Mouse (Mus musculus) E14TG2a.4 (cell line): ENCODE data around the gene Duxf3.
"Not testable (repeated sequence)": the region's sequence is repeated elsewhere in the genome, so short reads cannot be mapped to it uniquely, and the experiment has no call there.

Experiments used
- H3K27me3 ChIP-seq: 2 replicates; pipeline ENCODE4 v1.6.1; 2014; ENCODE audit warnings: low read length, control low read depth; ENCODE audit not compliant: insufficient read depth
- H3K36me3 ChIP-seq: 2 replicates; pipeline ENCODE4 v1.6.1; 2014; ENCODE audit warnings: low read length, control low read depth; ENCODE audit not compliant: insufficient read depth
- H3K4me1 ChIP-seq: replicated peaks from 2 replicates; pipeline ENCODE4 v1.6.1; 2014; ENCODE audit warnings: low read depth, low read length, control low read depth
- H3K4me3 ChIP-seq: replicated peaks from 2 replicates; pipeline ENCODE4 v1.5.1; 2014; ENCODE audit warnings: mild to moderate bottlenecking, low read length
- H3K9me3 ChIP-seq: 2 replicates; pipeline ENCODE4 v1.6.1; 2014; ENCODE audit warnings: low read length, control low read depth
- NANOG ChIP-seq: IDR thresholded peaks from 2 replicates; pipeline ENCODE4 v1.6.1; 2014; ENCODE audit warnings: borderline replicate concordance, low read length, mixed read lengths

Duxf3 gene

DNA sequence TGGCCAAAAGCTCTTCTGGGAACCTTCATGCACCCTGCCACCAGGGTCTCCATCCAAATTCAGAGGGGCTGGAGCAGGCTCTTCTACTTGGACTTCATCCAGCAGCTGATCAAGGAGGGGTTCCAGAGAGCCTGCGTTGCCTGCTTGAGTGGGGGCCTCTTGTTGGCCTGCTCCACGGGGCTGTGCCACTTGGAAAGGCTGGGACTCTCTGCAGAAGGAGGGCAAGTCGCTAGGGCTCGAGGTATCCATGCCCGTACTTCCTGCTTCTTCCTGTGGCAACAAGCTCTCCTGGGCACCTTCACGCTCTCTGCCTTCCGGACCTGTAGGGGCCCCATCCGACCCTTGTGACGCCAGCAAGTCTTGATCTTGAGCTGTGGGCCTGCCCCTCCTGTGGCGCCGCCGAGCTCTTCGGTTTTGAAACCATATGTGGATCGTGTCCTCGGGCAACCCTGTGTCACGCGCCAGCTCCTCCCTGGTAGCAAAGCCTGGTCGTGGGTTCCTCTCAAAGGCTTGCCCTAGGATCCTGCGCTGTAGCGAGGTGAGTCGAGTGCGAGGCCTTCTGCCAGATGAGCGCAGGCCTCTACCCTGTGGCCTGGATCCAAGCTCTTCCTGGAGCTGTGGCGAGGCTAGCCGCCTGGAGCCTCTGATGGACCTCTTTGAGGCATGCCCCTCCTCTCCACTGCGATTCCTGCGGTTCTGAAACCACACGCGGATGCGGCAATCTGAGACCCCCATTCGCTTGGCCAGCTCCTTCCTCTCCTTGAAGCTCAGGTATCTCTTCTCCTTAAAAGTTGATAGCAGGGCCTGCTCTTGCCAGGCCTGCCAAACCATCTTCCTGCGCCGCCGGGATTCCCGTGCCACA is 465 bp downstream of the Duxf3 start:
- H3K27me3 ChIP-seq, result peaks cover 33% of the 10 kb centered on the region
- not testable (repeated sequence) for H3K9me3 ChIP-seq, H3K36me3 ChIP-seq
- peak overlapping the region; percentile 30 for H3K4me3 ChIP-seq
- TF ChIP-seq NANOG, result peak; percentile 24; the same call in 1 of the 2 replicates
- H3K4me1 ChIP-seq, result peaks cover 15% of the 10 kb centered on the region

DNA sequence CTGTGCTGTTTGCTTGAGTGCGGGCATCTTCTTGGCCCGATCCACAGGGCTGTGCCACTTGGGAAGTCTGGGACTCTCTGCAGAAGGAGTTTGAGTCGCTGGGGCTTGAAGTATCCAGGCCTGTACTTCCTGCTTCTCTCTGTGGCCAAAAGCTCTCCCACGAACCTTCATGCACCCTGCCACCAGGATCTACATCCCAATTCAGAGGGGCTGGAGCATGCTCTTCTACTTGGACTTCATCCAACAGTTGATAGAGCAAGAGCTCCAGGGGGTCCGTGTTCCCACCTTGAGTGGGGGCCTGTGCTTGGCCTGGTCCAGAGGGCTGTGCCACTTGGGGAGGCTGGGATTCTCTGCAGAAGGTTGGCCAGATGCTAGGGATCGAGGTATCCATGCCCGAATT is 1.4 kb downstream of the Duxf3 start:
- H3K36me3 ChIP-seq, H3K4me3 ChIP-seq: not testable (repeated sequence)
- H3K4me1 ChIP-seq, result peaks cover 11% of the 10 kb centered on the region
- H3K27me3 ChIP-seq, result peaks cover 31% of the 10 kb centered on the region
- H3K9me3 ChIP-seq, result peaks cover 14% of the 10 kb centered on the region

DNA sequence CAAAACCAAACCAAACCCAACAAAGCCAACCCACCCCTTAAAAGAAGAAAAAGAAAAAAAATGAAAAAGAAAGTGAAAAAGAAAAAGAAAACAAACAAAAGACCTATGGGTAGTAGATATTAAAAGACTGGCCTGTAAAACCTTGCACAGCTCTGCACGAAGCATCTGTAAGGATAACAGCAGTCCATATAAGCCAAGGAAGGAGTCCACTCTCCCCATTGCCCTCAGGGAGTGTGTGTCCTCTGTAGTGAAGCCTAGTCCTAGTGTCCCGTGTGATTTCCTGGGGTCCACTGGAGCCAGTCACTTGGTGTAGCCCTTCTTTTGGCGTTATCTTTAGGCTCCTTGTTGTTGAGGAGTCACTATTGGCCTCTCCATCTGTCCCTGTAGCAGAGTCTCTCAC is 2.5 kb downstream of the Duxf3 start:
- H3K4me1 ChIP-seq, result peaks cover 11% of the 10 kb centered on the region
- H3K4me3 ChIP-seq, H3K36me3 ChIP-seq: not testable (repeated sequence)
- H3K9me3 ChIP-seq, result peaks cover 14% of the 10 kb centered on the region
- H3K27me3 ChIP-seq, result peaks cover 23% of the 10 kb centered on the region

DNA sequence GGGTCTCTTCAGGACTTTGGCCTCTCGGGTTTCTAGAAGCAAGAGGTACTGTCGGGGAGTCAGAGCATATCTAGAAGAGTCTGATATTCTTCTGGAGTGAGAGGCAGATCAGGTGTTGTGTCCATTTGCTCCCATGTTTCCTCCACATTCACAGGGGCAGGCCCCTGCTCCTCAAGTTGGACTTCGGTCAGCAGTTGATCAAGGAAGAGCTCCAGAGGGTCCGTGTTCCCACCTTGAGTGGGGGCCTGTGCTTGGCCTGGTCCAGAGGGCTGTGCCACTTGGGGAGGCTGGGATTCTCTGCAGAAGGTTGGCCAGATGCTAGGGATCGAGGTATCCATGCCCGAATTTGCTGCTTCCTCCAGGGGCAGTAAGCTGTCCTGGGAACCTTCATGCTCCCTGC is 4.7 kb downstream of the Duxf3 start:
- H3K4me3 ChIP-seq, H3K36me3 ChIP-seq: not testable (repeated sequence)
- peaks cover 11% of the 10 kb centered on the region for H3K4me1 ChIP-seq
- H3K9me3 ChIP-seq, result peaks cover 14% of the 10 kb centered on the region
- peaks cover 22% of the 10 kb centered on the region for H3K27me3 ChIP-seq

DNA sequence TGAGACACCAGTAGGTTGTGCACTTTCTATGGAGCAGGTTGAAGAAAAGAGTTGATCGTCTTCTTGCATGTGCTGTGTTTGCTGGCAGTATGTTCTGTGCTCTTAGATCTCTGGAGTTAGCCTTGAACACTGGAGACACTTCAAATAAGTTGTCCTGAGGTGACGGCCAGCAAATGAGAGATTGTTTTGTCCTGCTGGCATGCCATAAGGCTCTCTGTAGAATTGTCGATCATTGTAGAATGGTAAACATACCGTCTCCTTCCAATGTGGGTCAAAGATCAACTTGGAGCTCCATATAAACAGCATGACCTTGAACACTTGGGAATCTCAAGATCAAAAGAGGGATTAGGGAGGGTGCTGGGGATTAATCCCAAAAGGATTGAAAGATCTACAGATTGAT is 6.1 kb downstream of the Duxf3 start:
- H3K4me3 ChIP-seq, H3K4me1 ChIP-seq, H3K9me3 ChIP-seq, H3K36me3 ChIP-seq: not testable (repeated sequence)
- H3K27me3 ChIP-seq, result peaks cover 13% of the 10 kb centered on the region

DNA sequence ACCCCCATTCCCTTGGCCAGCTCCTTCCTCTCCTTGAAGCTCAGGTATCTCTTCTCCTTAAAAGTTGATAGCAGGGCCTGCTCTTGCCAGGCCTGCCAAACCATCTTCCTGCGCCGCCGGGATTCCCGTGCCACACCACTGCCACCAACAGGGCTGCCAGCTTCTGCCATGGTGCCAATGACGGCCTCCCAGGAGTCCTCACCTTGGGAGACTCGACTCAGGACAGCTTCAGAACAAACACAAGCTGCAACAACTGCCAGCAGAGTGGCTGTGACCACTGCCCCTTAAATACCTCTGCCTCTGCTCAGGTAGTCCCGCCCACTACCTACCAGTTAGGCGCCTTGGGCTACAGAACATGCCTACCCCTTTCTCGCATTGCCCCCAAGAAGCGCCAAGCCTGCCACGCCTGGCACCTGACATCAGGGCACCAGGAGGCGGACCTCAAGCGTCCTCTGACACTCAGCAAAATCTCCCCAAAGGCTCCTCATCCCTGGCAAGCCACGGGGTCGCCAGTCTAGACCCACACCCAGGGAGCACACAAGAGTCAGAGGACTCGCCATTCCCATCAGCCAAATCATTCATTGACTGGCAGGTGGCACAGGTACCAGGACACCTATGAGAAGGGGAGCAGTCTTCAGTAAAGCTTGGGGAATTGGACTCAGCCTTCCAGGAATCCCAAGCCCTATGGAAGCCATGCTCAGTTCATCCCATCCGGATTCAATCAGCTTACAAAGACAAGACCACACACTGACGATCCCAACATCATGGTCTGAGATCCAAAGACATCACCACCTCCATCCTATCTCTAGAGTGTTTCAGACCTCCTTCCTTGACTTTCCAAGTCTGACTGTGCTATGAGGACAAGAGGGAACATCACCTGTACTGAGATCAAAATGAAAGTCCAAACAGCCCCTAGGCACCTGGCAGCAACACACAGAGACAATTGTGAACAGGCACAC is 7.4 kb downstream of the Duxf3 start, which contains the start of gene AW822073:
AW822073 (minus strand) TSS at position 104 of the 959 bp plus-strand sequence.
- H3K4me3 ChIP-seq, H3K36me3 ChIP-seq, H3K9me3 ChIP-seq, H3K4me1 ChIP-seq: not testable (repeated sequence)
- peaks cover 13% of the 10 kb centered on the region for H3K27me3 ChIP-seq

DNA sequence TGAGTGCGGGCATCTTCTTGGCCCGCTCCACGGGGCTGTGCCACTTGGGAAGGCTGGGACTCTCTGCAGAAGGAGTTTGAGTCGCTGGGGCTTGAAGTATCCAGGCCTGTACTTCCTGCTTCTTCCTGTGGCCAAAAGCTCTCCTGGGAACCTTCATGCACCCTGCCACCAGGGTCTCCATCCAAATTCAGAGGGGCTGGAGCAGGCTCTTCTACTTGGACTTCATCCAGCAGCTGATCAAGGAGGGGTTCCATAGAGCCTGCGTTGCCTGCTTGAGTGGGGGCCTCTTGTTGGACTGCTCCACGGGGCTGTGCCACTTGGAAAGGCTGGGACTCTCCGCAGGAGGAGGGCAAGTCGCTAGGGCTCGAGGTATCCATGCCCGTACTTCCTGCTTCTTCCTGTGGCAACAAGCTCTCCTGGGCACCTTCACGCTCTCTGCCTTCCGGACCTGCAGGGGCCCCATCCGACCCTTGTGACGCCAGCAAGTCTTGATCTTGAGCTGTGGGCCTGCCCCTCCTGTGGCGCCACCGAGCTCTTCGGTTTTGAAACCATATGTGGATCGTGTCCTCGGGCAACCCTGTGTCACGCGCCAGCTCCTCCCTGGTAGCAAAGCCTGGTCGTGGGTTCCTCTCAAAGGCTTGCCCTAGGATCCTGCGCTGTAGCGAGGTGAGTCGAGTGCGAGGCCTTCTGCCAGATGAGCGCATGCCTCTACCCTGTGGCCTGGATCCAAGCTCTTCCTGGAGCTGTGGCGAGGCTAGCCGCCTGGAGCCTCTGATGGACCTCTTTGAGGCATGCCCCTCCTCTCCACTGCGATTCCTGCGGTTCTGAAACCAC is 8.3 kb downstream of the Duxf3 start:
- not testable (repeated sequence) for H3K4me3 ChIP-seq

DNA sequence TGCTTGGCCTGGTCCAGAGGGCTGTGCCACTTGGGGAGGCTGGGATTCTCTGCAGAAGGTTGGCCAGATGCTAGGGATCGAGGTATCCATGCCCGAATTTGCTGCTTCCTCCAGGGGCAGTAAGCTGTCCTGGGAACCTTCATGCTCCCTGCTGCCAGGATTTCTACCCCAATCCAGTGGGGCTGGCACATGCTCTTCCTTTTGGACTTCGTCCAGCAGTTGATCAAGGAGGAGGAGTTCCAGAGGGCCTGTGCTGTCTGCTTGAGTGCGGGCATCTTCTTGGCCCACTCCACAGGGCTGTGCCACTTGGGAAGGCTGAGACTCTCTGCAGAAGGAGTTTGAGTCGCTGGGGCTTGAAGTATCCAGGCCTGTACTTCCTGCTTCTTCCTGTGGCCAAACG is 9.3 kb downstream of the Duxf3 start:
- not testable (repeated sequence) for H3K4me3 ChIP-seq, H3K9me3 ChIP-seq
- H3K27me3 ChIP-seq, result peaks cover 13% of the 10 kb centered on the region

More for the DNA sequence above, 8.3 kb downstream of the Duxf3 start:
- not testable (repeated sequence) for H3K4me1 ChIP-seq, H3K36me3 ChIP-seq, H3K9me3 ChIP-seq
- peaks cover 13% of the 10 kb centered on the region for H3K27me3 ChIP-seq

DNA sequence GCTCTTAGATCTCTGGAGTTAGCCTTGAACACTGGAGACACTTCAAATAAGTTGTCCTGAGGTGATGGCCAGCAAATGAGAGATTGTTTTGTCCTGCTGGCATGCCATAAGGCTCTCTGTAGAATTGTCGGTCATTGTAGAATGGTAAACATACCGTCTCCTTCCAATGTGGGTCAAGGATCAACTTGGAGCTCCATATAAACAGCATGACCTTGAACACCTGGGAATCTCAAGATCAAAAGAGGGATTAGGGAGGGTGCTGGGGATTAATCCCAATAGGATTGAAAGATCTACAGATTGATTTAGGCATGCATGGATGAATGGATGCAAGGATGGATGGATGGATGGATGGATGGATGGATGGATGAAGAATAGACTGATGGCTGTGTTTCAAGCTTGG is 10.9 kb downstream of the Duxf3 start:
- not testable (repeated sequence) for H3K4me3 ChIP-seq, H3K4me1 ChIP-seq, H3K9me3 ChIP-seq, H3K36me3 ChIP-seq
- H3K27me3 ChIP-seq, result peaks cover 12% of the 10 kb centered on the region

More for the DNA sequence above, 9.3 kb downstream of the Duxf3 start:
- H3K4me1 ChIP-seq, H3K36me3 ChIP-seq: not testable (repeated sequence)
